Mouse (Mus musculus): ENCODE results near the gene Anln. TPM values are rescaled to one million over a fixed set of nuclear protein-coding genes. Genes with fewer than 3 reads are reported as not detected.

Anln gene
- polyA plus RNA-seq, 2 experiments from 2014 or later = 2.6 to 2.8 TPM

DNA sequence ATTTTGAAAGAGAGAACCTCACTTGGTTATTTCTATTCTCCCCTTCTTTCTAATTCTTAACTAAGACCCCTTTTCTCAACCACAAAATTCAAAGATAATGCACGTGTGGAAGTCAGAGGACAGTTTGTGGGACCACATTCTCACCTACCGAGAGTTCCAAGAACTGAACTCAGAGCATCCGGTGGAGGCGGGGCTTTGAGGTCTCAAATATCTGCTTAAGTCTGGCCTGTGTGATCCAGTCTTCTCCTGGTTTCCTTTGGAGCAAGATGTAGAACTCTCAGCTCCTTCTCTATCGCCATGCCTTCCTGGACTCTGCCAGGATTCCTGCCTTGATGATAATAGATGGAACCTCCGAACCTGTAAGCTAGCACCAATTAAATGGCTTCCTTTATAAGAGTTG is 13.0 kb upstream of the Anln start:
- no peak for ATAC-seq

DNA sequence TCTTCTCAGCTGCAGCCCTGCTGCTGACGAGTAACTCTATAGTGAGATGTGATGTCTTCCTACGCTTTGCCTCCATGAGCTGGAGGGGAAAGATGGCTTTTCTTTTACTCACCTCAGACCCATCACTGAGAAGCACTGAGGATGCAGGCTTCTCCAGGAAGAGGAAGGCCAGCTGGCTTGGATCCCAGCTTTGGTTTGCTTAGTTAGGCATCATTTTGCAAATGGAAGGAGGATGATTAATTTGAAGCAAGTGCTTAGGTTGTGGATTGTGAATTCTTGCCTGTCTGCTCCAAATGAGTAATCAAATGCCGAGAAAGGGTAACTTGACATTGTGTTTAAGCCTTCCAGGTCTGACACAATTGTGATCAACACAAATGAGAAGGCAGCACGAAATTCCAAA is 10.0 kb upstream of the Anln start:
- no peak for ATAC-seq

DNA sequence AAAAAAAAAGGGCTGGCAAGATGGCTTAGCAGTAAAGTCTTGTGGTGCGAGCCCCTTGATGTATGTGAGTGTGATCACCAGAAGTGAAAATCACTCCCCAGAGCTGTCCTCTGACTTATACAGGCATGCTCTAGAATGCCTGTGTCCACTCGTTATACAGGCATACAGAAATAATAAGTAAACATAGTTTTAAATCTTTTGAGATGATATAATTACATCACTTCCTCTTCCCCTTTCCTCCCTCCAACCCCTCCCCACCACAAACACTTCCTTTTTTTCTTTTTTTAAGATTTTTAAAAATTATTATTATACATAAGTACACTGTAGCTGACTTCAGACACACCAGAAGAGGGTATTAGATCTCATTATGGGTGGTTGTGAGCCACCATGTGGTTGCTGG is 5.7 kb upstream of the Anln start:
- ATAC-seq = no peak

- no peak for ATAC-seq
Measured at GRCm38 (mm10) chr9:22390390-22390789, 1.4 kb upstream of the Anln start.

GRCm38 (mm10) chr9:22389736-22390245 is 803 bp upstream of the Anln start:
- ATAC-seq = no peak

- ATAC-seq = peak; percentile 24
Measured at GRCm38 (mm10) chr9:22388401-22388980, 497 bp downstream of the Anln start.

GRCm38 (mm10) chr9:22387901-22388300 is 1.1 kb downstream of the Anln start:
- ATAC-seq = no peak

DNA sequence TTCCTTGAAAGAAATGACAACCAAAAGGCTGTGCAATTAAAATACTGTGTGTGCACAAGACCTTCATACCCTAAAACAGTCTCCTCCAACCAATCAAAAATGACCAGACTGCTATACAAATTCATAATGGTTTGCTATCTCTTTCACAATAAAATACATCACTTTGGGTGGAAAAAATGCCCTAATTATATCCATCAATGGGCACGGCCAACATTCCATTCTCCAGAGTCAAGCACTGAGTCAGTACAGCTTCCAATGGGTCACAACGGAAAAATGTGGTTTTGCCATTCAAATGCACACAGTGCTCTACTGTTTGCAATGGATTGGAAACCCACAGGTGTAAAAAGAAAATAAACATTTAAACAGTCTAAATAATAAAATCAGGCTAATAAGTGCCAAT is 3.1 kb downstream of the Anln start:
- no peak for ATAC-seq

- ATAC-seq = no peak
Measured at GRCm38 (mm10) chr9:22376086-22376485, 12.9 kb downstream of the Anln start.

GRCm38 (mm10) chr9:22372760-22373159 is 16.2 kb downstream of the Anln start:
- no peak for ATAC-seq

- no peak for ATAC-seq
Measured at GRCm38 (mm10) chr9:22368030-22368429, 21.0 kb downstream of the Anln start.

GRCm38 (mm10) chr9:22366621-22367020 is 22.4 kb downstream of the Anln start:
- no peak for ATAC-seq

GRCm38 (mm10) chr9:22366221-22366620 is 22.8 kb downstream of the Anln start:
- no peak for ATAC-seq

DNA sequence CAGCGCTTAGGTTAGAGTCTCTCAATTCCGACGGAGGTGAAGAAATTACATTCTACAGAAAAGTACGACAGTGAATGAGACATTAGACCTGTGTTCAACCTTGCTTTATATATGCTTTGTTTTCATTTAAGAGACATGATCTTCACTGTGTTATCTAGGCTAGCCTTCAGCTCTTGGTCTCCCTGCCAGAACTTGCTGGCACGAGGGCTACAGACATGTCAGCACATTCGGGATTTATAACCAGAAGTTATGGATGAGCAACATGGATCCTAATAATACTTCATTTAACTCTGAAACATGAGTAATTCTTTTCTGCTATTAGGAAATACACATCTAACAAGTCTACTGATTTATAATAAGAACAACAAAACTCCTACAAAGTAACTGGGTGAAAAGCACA is 28.1 kb downstream of the Anln start:
- no peak for ATAC-seq

GRCm38 (mm10) chr9:22355919-22356318 is 33.1 kb downstream of the Anln start:
- no peak for ATAC-seq

- ATAC-seq = no peak
Measured at GRCm38 (mm10) chr9:22353901-22354300, 35.1 kb downstream of the Anln start.

DNA sequence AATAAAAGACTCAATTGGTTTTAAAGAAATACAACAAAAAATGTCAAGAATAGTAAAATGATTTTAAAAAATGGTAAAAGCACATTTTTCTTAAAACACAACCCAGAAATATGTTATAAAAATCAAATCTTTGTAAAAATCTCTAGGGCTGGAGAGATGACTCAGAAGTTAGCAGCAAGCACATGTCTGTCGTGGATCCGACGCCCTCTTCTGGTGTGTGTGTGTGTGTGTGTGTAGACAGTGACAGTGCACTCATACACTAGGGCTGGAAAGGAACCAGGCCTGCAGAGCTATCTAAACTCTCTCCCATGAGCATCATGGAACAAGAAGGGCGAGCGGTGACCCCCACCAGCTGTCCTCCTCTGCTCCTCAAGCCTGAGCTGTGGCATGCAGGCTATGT is 35.5 kb downstream of the Anln start:
- ATAC-seq = no peak

- ATAC-seq = no peak
Measured at GRCm38 (mm10) chr9:22340331-22340730, 48.7 kb downstream of the Anln start.

DNA sequence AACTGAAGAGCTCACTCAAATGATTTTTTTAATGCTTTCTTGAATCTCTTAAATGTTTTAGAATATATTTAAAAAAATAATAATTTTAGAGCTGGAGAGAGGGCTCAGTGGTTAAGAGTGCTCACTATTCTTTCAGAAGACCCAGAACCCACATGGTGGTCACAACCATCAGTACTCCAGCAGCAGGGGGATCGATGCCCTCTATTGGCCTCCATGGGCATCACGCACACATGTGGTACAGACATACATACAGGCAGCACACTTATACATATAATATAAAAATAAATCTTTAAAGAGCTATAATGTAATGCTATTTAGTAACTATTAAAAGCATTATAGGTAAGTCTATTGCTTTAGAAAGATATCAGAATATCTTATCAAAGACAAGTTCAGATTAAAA is 51.8 kb downstream of the Anln start:
- ATAC-seq = no peak

DNA sequence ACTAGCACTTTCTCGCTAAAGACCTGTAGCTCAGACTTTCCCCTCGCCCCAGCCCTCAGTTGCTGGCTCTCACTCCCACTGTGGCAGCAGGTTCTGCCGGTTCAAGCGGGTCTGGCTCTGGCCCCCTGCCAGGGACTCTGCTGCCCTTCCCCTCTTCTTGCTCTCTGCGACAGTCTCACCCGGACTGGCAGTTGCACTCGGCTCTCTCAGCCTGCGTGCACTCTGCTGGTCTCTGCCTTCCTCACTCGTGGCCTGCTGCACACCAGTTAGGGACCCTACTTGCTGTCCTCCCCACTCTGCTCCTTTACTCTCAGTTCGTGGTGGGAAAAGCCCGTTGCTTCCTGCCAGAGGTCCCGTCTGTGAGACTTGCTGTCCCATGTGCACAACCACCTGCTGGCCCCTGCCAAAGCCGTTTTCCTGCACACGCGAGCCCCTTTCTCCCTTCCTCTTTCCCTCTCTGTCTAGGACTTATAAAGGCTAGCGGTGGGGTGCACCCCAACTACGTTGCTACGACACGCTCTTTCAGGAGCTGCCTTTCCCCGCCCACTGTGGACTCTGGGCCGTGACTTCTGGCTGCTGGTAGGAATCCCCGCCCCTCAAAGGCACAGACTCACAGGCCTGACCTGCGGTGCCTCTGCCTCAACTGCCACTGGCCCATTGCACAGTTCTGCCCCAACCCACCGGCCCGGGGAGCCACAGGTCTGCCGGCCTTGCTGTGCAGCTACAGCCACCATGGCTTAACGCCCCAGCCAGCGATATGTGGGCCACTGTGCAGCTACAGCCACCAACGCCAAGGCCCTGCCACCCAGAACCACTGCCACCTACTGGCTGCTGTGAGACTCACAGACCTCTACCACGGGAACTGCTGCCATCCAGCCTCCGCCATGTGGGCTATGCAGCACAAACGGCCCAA is 61.3 kb downstream of the Anln start:
- ATAC-seq = peak; percentile 96

DNA sequence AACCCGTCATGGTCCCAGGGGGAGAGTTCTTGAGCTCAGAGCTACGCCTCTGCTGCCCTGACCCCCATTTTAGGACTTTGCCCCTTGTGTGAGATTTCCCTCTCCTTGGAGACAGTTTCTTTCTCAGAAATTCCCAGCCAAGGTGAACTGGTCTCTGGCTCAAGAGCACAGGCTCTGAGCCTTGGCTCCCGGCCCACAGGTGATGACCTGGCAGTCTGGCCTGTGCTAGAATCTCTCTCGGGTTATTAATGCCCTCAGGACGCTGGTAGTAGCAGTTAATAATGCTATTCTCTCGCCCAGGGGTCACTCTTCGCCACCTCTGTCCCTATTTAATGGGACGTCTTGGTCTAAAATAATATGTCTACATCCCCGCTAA is 61.9 kb downstream of the Anln start:
- no peak for ATAC-seq

DNA sequence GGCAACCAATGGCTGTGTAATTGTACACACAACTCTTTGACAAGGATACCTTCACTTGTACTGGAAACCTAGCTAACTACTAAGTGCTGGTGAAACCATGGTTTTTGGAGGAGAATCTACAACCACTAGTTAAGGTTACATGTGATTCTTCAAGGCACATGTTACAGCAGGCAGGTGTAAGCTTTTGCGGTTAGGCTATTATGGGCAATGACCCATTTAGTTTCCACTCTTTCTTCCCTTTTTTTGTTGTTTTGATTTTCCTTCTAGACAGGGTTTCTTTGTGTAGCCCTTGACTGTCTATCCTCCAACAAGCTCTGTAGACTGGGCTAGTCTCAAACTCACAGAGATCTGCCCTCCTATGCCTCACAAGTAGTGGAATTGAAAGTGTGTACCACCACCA is 64.4 kb downstream of the Anln start:
- no peak for ATAC-seq

- no peak for ATAC-seq
Measured at GRCm38 (mm10) chr9:22322381-22323211, 66.4 kb downstream of the Anln start.

All from activated CD4-positive, CD25-positive, alpha-beta regulatory T cell, adult 4 months (primary cell).